Mouse (Mus musculus): Measurements from ENCODE around the gene Ap1m2.

Gene Ap1m2

GRCm38 (mm10) chr9:21312134-21312533, at the start of gene Ap1m2:
Gene Ap1m2 (minus strand): TSS chr9:21312337.
- peak; percentile 66 to 76 for DNase-seq

- DNase-seq, result peak; percentile 70 to 77
Measured at GRCm38 (mm10) chr9:21356981-21357718, 45.0 kb upstream of the Ap1m2 start.

- DNase-seq, result no peak
Measured at GRCm38 (mm10) chr9:21354796-21355195, 42.7 kb upstream of the Ap1m2 start.

GRCm38 (mm10) chr9:21353373-21353686, 41.2 kb upstream of the Ap1m2 start:
- DNase-seq, result no peak

GRCm38 (mm10) chr9:21352463-21353372, 40.6 kb upstream of the Ap1m2 start:
- DNase-seq, result peak in 1 of 2 experiments; percentile 38

- DNase-seq, result no peak
Measured at GRCm38 (mm10) chr9:21351702-21352377, 39.7 kb upstream of the Ap1m2 start.

- DNase-seq, result no peak
Measured at GRCm38 (mm10) chr9:21351178-21351577, 39.0 kb upstream of the Ap1m2 start.

GRCm38 (mm10) chr9:21348152-21348551, 36.0 kb upstream of the Ap1m2 start:
- no peak for DNase-seq

- no peak for DNase-seq
Measured at GRCm38 (mm10) chr9:21346627-21347365, 34.7 kb upstream of the Ap1m2 start.

- DNase-seq, result no peak
Measured at GRCm38 (mm10) chr9:21340411-21340810, 28.3 kb upstream of the Ap1m2 start.

GRCm38 (mm10) chr9:21337652-21338051, 25.5 kb upstream of the Ap1m2 start:
- DNase-seq, result peak; percentile 67 to 76

GRCm38 (mm10) chr9:21336491-21336890, 24.4 kb upstream of the Ap1m2 start:
- no peak for DNase-seq

GRCm38 (mm10) chr9:21335391-21335790, 23.3 kb upstream of the Ap1m2 start:
- no peak for DNase-seq

- no peak for DNase-seq
Measured at GRCm38 (mm10) chr9:21334747-21335146, 22.6 kb upstream of the Ap1m2 start.

GRCm38 (mm10) chr9:21333523-21333922, 21.4 kb upstream of the Ap1m2 start:
- DNase-seq, result no peak

GRCm38 (mm10) chr9:21332161-21333061, 20.3 kb upstream of the Ap1m2 start:
- DNase-seq, result no peak

- no peak for DNase-seq
Measured at GRCm38 (mm10) chr9:21331365-21332140, 19.4 kb upstream of the Ap1m2 start.

- DNase-seq, result no peak
Measured at GRCm38 (mm10) chr9:21329699-21330289, 17.7 kb upstream of the Ap1m2 start.

- peak in 1 of 2 experiments; percentile 22 for DNase-seq
Measured at GRCm38 (mm10) chr9:21329041-21329440, 16.9 kb upstream of the Ap1m2 start.

GRCm38 (mm10) chr9:21328041-21328440, 15.9 kb upstream of the Ap1m2 start:
- no peak for DNase-seq
